Mouse (Mus musculus) ES-E14 (cell line): ENCODE results near the gene Arl6ip4.

ENCODE experiments used
- CHD2 ChIP-seq: IDR thresholded peaks from 2 replicates; pipeline ENCODE4 v1.6.1; 2014; ENCODE audit warnings: mild to moderate bottlenecking, low read depth, low read length, inconsistent platforms
- ZC3H11A ChIP-seq: IDR thresholded peaks from 2 replicates; pipeline ENCODE4 v1.6.1; 2012; ENCODE audit warnings: low read depth, mild to moderate bottlenecking, inconsistent platforms, low read length, borderline replicate concordance
- ZNF384 ChIP-seq: IDR thresholded peaks from 2 replicates; pipeline ENCODE4 v1.6.1; 2012; ENCODE audit warnings: low read depth, low read length, inconsistent platforms

GRCm38 (mm10) chr5:124079880-124080279, 36.0 kb upstream of the Arl6ip4 start:
- TF ChIP-seq CHD2: no peak
- no peak for TF ChIP-seq ZC3H11A
- no peak for TF ChIP-seq ZNF384
